Mouse (Mus musculus): ENCODE measurements around the gene Nell1. TPM values are rescaled to one million over a fixed set of nuclear protein-coding genes. Genes with fewer than 3 reads are reported as not detected.

Gene Nell1
- polyA plus RNA-seq, 2 experiments = 0.08 TPM; not detected in 1

- H3K27me3 ChIP-seq (ENCODE audit: control insufficient read depth, insufficient read depth, low read length) = no peaks in the 10 kb centered on the region
- no peak overlapping the region for H3K4me2 ChIP-seq (ENCODE audit: low read depth)
- H3K4me3 ChIP-seq (ENCODE audit: insufficient read depth in 1 of 2, low read depth in 2 of 2, low read length in 2 of 2) = no peak overlapping the region
- 52% methylated on average over 3 of the region's 3 CpGs for WGBS (ENCODE audit: insufficient replicate concordance)
- no peak for DNase-seq (ENCODE audit: low read depth in 3 of 3, low spot score in 3 of 3)
- no peak for TF ChIP-seq CTCF (IDR thresholded peaks at IDR 0.05; ENCODE audit: low read depth)
- TF ChIP-seq EP300 (IDR thresholded peaks at IDR 0.05; ENCODE audit: low read depth) = no peak
- no peaks in the 10 kb centered on the region for H3K9me3 ChIP-seq (ENCODE audit: control insufficient read depth, low read length)
- H3K36me3 ChIP-seq (replicated peaks; ENCODE audit: control insufficient read depth, insufficient read depth, low read depth) = no peaks in the 10 kb centered on the region
- H3K9ac ChIP-seq (replicated peaks) = no peak overlapping the region
- no peak overlapping the region for H3K27ac ChIP-seq
- no peak for ATAC-seq (ENCODE audit: insufficient read depth)
- H3K4me1 ChIP-seq (replicated peaks; ENCODE audit: control insufficient read depth in 2 of 2, insufficient read depth in 2 of 2, low read length in 1 of 2) = no peaks in the 10 kb centered on the region
Observed at GRCm38 (mm10) chr7:50562708-50563107, 588.0 kb downstream of the Nell1 start.

DNA sequence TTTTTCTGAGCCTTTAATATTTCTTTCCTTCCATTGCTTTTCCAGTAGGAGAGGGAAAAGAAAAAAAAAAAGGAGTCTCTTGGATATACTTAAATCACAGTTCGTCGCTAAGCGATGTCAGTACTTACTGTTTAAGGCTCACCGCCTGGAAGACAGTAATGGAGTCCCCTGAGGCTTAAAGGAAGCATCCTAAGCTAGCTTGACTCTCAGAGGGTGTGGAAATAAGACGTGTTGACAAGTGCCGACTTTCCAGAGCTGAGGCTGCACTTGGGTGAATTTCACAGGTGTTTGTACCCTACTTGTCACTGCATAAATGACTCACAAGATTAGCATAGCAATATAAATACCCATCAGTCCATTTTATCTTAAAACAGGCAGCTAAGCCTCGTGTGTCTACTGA lies 599.2 kb downstream of the Nell1 start:
- 52% methylated on average over 7 of the region's 7 CpGs for WGBS (ENCODE audit: insufficient replicate concordance)
- ATAC-seq (ENCODE audit: insufficient read depth) (no peak), DNase-seq (ENCODE audit: low read depth in 3 of 3, low spot score in 3 of 3) (no peak)
- Histone ChIP-seq H3K9ac (replicated peaks) (no peak overlapping the region), H3K4me1 (replicated peaks; ENCODE audit: control insufficient read depth in 2 of 2, insufficient read depth in 2 of 2, low read length in 1 of 2) (no peaks in the 10 kb centered on the region), H3K27me3 (ENCODE audit: control insufficient read depth, insufficient read depth, low read length) (no peaks in the 10 kb centered on the region), H3K36me3 (replicated peaks; ENCODE audit: control insufficient read depth, insufficient read depth, low read depth) (no peaks in the 10 kb centered on the region), H3K4me2 (ENCODE audit: low read depth) (no peak overlapping the region), H3K27ac (no peak overlapping the region), H3K4me3 (ENCODE audit: insufficient read depth in 1 of 2, low read depth in 2 of 2, low read length in 2 of 2) (no peak overlapping the region), H3K9me3 (ENCODE audit: control insufficient read depth, low read length) (no peaks in the 10 kb centered on the region)
- no peak for TF ChIP-seq CTCF (IDR thresholded peaks at IDR 0.05; ENCODE audit: low read depth)
- TF ChIP-seq EP300 (IDR thresholded peaks at IDR 0.05; ENCODE audit: low read depth) = no peak

- Histone ChIP-seq H3K27me3 (ENCODE audit: control insufficient read depth, insufficient read depth, low read length) (no peaks in the 10 kb centered on the region), H3K4me2 (ENCODE audit: low read depth) (no peak overlapping the region), H3K4me3 (ENCODE audit: insufficient read depth in 1 of 2, low read depth in 2 of 2, low read length in 2 of 2) (no peak overlapping the region), H3K9me3 (ENCODE audit: control insufficient read depth, low read length) (no peaks in the 10 kb centered on the region), H3K9ac (replicated peaks) (no peak overlapping the region), H3K36me3 (replicated peaks; ENCODE audit: control insufficient read depth, insufficient read depth, low read depth) (no peaks in the 10 kb centered on the region), H3K4me1 (replicated peaks; ENCODE audit: control insufficient read depth in 2 of 2, insufficient read depth in 2 of 2, low read length in 1 of 2) (no peaks in the 10 kb centered on the region), H3K27ac (no peak overlapping the region)
- TF ChIP-seq EP300 (IDR thresholded peaks at IDR 0.05; ENCODE audit: low read depth) = no peak
- WGBS (ENCODE audit: insufficient replicate concordance) = 57% methylated on average over 8 of the region's 8 CpGs
- DNase-seq (ENCODE audit: low read depth in 3 of 3, low spot score in 3 of 3) (no peak), ATAC-seq (ENCODE audit: insufficient read depth) (no peak)
Observed at GRCm38 (mm10) chr7:50588642-50589424, 614.2 kb downstream of the Nell1 start.

- no peaks in the 10 kb centered on the region for H3K4me1 ChIP-seq (replicated peaks; ENCODE audit: control insufficient read depth in 2 of 2, insufficient read depth in 2 of 2, low read length in 1 of 2)
- no peaks in the 10 kb centered on the region for H3K36me3 ChIP-seq (replicated peaks; ENCODE audit: control insufficient read depth, insufficient read depth, low read depth)
- no peak within 1 kb of the TSS for H3K9ac ChIP-seq (replicated peaks)
- H3K27me3 ChIP-seq (ENCODE audit: control insufficient read depth, insufficient read depth, low read length) = no peaks in the 10 kb centered on the region
- H3K4me2 ChIP-seq (ENCODE audit: low read depth) = no peak within 1 kb of the TSS
- whole genome bisulfite sequencing (ENCODE audit: insufficient replicate concordance) = 38% methylated on average over 3 of the region's 3 CpGs
- DNase-seq (ENCODE audit: low read depth in 3 of 3, low spot score in 3 of 3) = no peak
- no peaks in the 10 kb centered on the region for H3K9me3 ChIP-seq (ENCODE audit: control insufficient read depth, low read length)
- H3K4me3 ChIP-seq (ENCODE audit: insufficient read depth in 1 of 2, low read depth in 2 of 2, low read length in 2 of 2) = no peak within 1 kb of the TSS
- no peak for ATAC-seq (ENCODE audit: insufficient read depth)
- H3K27ac ChIP-seq = no peak within 1 kb of the TSS
- TF ChIP-seq EP300 (IDR thresholded peaks at IDR 0.05; ENCODE audit: low read depth) (no peak), CTCF (IDR thresholded peaks at IDR 0.05; ENCODE audit: low read depth) (no peak)
Observed at GRCm38 (mm10) chr7:50598890-50599289, 624.2 kb downstream of the Nell1 start, which contains the start of gene 4933405O20Rik. Gene 4933405O20Rik (plus strand): TSS chr7:50599190.

DNA sequence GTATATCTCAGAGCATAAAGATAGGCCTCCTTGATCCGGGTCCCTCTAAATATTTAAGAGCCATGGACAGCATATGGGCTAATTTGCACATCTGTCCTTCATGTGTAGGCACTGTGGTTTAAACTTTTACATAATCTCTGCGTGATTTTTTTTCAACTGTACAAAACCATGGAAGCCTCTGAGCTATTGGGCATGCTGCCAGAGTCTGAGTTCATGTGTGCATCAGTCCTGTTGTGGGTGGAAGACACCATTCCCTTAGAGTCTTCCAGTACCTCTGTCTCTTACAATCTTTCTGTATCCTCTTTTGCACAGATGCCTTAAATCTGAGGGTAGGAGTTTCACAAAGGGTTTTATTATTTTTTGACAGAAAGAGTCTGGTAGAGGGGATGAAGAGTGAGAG lies 639.4 kb downstream of the Nell1 start:
- Histone ChIP-seq H3K4me3 (ENCODE audit: insufficient read depth in 1 of 2, low read depth in 2 of 2, low read length in 2 of 2) (no peak overlapping the region), H3K36me3 (replicated peaks; ENCODE audit: control insufficient read depth, insufficient read depth, low read depth) (no peaks in the 10 kb centered on the region), H3K4me1 (replicated peaks; ENCODE audit: control insufficient read depth in 2 of 2, insufficient read depth in 2 of 2, low read length in 1 of 2) (no peaks in the 10 kb centered on the region), H3K27ac (no peak overlapping the region), H3K9ac (replicated peaks) (no peak overlapping the region), H3K27me3 (ENCODE audit: control insufficient read depth, insufficient read depth, low read length) (no peaks in the 10 kb centered on the region), H3K4me2 (ENCODE audit: low read depth) (no peak overlapping the region), H3K9me3 (ENCODE audit: control insufficient read depth, low read length) (no peaks in the 10 kb centered on the region; the same call in 1 of the 2 replicates)
- DNase-seq (ENCODE audit: low read depth in 3 of 3, low spot score in 3 of 3) (no peak), ATAC-seq (ENCODE audit: insufficient read depth) (no peak)
- 52% methylated on average over 2 of the region's 2 CpGs for WGBS (ENCODE audit: insufficient replicate concordance)
- TF ChIP-seq CTCF (IDR thresholded peaks at IDR 0.05; ENCODE audit: low read depth) = no peak
- no peak for TF ChIP-seq EP300 (IDR thresholded peaks at IDR 0.05; ENCODE audit: low read depth)
